Mouse (Mus musculus) MEL (cell line): ENCODE results near the gene Cpd. TPM values are rescaled to one million over a fixed set of nuclear protein-coding genes. Genes with fewer than 3 reads are reported as not detected.

Source experiments
- DNase-seq: peaks from one replicate; pipeline ENCODE4 v3.0.0; 2011; ENCODE audit warnings: low read depth, low spot score
- H3K27ac ChIP-seq: 2 replicates; pipeline ENCODE4 v1.5.1; 2012; ENCODE audit warnings: low read depth, mild to moderate bottlenecking, control low read depth, low read length, moderate library complexity; ENCODE audit not compliant: control insufficient read depth
- H3K27me3 ChIP-seq, 2 experiments: fragments of 150-350 bp in 1 of 2; sonication (generic) in 1 of 2; 2 replicates each; pipeline ENCODE4 v1.6.1; 2012; ENCODE audit warnings: low read length in 2 of 2, mild to moderate bottlenecking in 2 of 2, improper control_type of control experiment in 1 of 2, moderate library complexity in 1 of 2; ENCODE audit not compliant: insufficient read depth in 2 of 2, control insufficient read depth in 1 of 2
- H3K36me3 ChIP-seq, 2 experiments: 2 replicates each; pipeline ENCODE4 v1.6.1; 2012 to 2014; ENCODE audit warnings: low read length in 2 of 2, improper control_type of control experiment in 1 of 2, inconsistent platforms in 1 of 2, mild to moderate bottlenecking in 1 of 2; ENCODE audit not compliant: insufficient read depth in 2 of 2, control insufficient read depth in 1 of 2
- H3K4me1 ChIP-seq, 2 experiments: fragments of 150-350 bp in 1 of 2; sonication (generic) in 1 of 2; 2 replicates each; pipeline ENCODE4 v1.6.1; 2012; ENCODE audit warnings: low read length in 2 of 2, improper control_type of control experiment in 1 of 2, mild to moderate bottlenecking in 1 of 2; ENCODE audit not compliant: insufficient read depth in 2 of 2, control insufficient read depth in 1 of 2
- H3K4me3 ChIP-seq, 2 experiments: fragments of 150-350 bp in 1 of 2; sonication (generic) in 1 of 2; 2 replicates each; pipeline ENCODE4 v1.5.1; 2012; ENCODE audit warnings: low read depth in 2 of 2, low read length in 2 of 2, mild to moderate bottlenecking in 2 of 2, moderate library complexity in 2 of 2, control low read depth in 1 of 2, improper control_type of control experiment in 1 of 2; ENCODE audit not compliant: control insufficient read depth in 1 of 2, insufficient read depth in 1 of 2
- H3K79me2 ChIP-seq: 2 replicates; pipeline ENCODE4 v1.6.1; 2012; ENCODE audit warnings: mild to moderate bottlenecking, low read length, moderate library complexity; ENCODE audit not compliant: control insufficient read depth, poor library complexity, insufficient read depth
- H3K9ac ChIP-seq: 2 replicates; pipeline ENCODE4 v1.6.1; 2012; ENCODE audit warnings: low read depth, mild to moderate bottlenecking, control low read depth, low read length, moderate library complexity; ENCODE audit not compliant: control insufficient read depth, poor library complexity, severe bottlenecking
- H3K9me3 ChIP-seq: fragments of 150-350 bp; sonication (generic); replicated peaks from 2 replicates; pipeline ENCODE4 v1.6.1; 2012; ENCODE audit warnings: mild to moderate bottlenecking, low read length, improper control_type of control experiment, moderate library complexity; ENCODE audit not compliant: insufficient read depth
- CHD1 ChIP-seq: IDR thresholded peaks from 2 replicates; pipeline ENCODE4 v1.6.1; 2012; ENCODE audit warnings: low read depth, mild to moderate bottlenecking, inconsistent platforms, low read length, improper control_type of control experiment
- CTCF ChIP-seq, 3 experiments: IDR thresholded peaks in 2 of 3; conservative IDR thresholded peaks in 1 of 3; 2 replicates each; pipeline ENCODE4 v1.5.1; 2011 to 2012; ENCODE audit warnings: low read length in 3 of 3, low read depth in 2 of 3, mild to moderate bottlenecking in 2 of 3, improper control_type of control experiment in 1 of 3, inconsistent platforms in 1 of 3, mixed read lengths in 1 of 3, moderate library complexity in 1 of 3; ENCODE audit not compliant: control insufficient read depth in 1 of 3, insufficient read depth in 1 of 3, poor library complexity in 1 of 3, severe bottlenecking in 1 of 3
- E2F4 ChIP-seq: IDR thresholded peaks from 2 replicates; pipeline ENCODE4 v1.6.1; 2011; ENCODE audit warnings: low read depth, low read length, improper control_type of control experiment, borderline replicate concordance
- GABPA ChIP-seq: IDR thresholded peaks from 2 replicates; pipeline ENCODE4 v1.6.1; 2012; ENCODE audit warnings: low read depth, mild to moderate bottlenecking, inconsistent platforms, low read length, improper control_type of control experiment, moderate library complexity
- GATA1 ChIP-seq: IDR thresholded peaks from 2 replicates; pipeline ENCODE4 v1.6.1; 2011; ENCODE audit warnings: low read depth, low read length, improper control_type of control experiment
- HCFC1 ChIP-seq: IDR thresholded peaks from 2 replicates; pipeline ENCODE4 v1.6.1; 2012; ENCODE audit warnings: low read depth, mild to moderate bottlenecking, inconsistent platforms, low read length, improper control_type of control experiment, moderate library complexity
- JUND ChIP-seq: IDR thresholded peaks from 2 replicates; pipeline ENCODE4 v1.6.1; 2011; ENCODE audit warnings: low read depth, mild to moderate bottlenecking, improper control_type of control experiment, low read length
- KAT2A ChIP-seq: conservative IDR thresholded peaks from 2 replicates; pipeline ENCODE4 v1.6.1; 2012; ENCODE audit warnings: low read depth, low read length, improper control_type of control experiment, inconsistent platforms
- MYB ChIP-seq: IDR thresholded peaks from 2 replicates; pipeline ENCODE4 v1.6.1; 2011; ENCODE audit warnings: mild to moderate bottlenecking, low read depth, low read length, improper control_type of control experiment
- POLR2AphosphoS2 ChIP-seq: IDR thresholded peaks from 2 replicates; pipeline ENCODE4 v1.6.1; 2011; ENCODE audit warnings: low read length, improper control_type of control experiment
- RAD21 ChIP-seq: IDR thresholded peaks from 2 replicates; pipeline ENCODE4 v1.6.1; 2011; ENCODE audit warnings: mild to moderate bottlenecking, low read depth, low read length, improper control_type of control experiment
- SMC3 ChIP-seq: IDR thresholded peaks from 2 replicates; pipeline ENCODE4 v1.6.1; 2011; ENCODE audit warnings: low read depth, low read length, improper control_type of control experiment
- TAL1 ChIP-seq: IDR thresholded peaks from 2 replicates; pipeline ENCODE4 v1.6.1; 2012; ENCODE audit warnings: mild to moderate bottlenecking, inconsistent platforms, low read length, moderate library complexity, mixed read lengths
- TBP ChIP-seq: IDR thresholded peaks from 2 replicates; pipeline ENCODE4 v1.8.0; 2011; ENCODE audit warnings: low read depth, low read length, improper control_type of control experiment
- USF1 ChIP-seq: IDR thresholded peaks from 2 replicates; pipeline ENCODE4 v1.6.1; 2014; ENCODE audit warnings: low read depth, mild to moderate bottlenecking, inconsistent platforms, low read length, improper control_type of control experiment, moderate library complexity
- ZC3H11A ChIP-seq: IDR thresholded peaks from 2 replicates; pipeline ENCODE4 v1.6.1; 2012; ENCODE audit warnings: low read depth, mild to moderate bottlenecking, inconsistent platforms, low read length, improper control_type of control experiment
- ZKSCAN1 ChIP-seq: IDR thresholded peaks from 2 replicates; pipeline ENCODE4 v1.6.1; 2012; ENCODE audit warnings: low read depth, mild to moderate bottlenecking, inconsistent platforms, low read length, improper control_type of control experiment, moderate library complexity
- ZMIZ1 ChIP-seq: IDR thresholded peaks from 2 replicates; pipeline ENCODE4 v1.6.1; 2012; ENCODE audit warnings: low read depth, mild to moderate bottlenecking, inconsistent platforms, low read length, improper control_type of control experiment, moderate library complexity
- polyA plus RNA-seq, 2 experiments: library from polyadenylated mRNA; stranded (reverse) in 1 of 2; unstranded in 1 of 2; fragments of >175 nt in 1 of 2; fragments of >200 nt in 1 of 2; gene quantifications; 2 replicates each; pipeline versions ENCODE4 v1.2.1 to v1.2.4; 2012; ENCODE audit warnings: low replicate concordance in 2 of 2, low read depth in 1 of 2; ENCODE audit not compliant: insufficient read length in 2 of 2, insufficient read depth in 1 of 2, missing spikeins in 1 of 2
- total RNA-seq: library from RNA; depleted of rRNA; stranded (reverse); fragments of 300-350 nt; gene quantifications from 2 replicates; pipeline ENCODE4 v1.2.3, GENCODE M21; 2012

Cpd gene
- total and polyA plus RNA-seq, 3 experiments: 7.5 to 14.6 TPM; not detected in 1

- peaks cover 0 to 6% of the 10 kb centered on the region in 2 experiments; a peak in 2 of 4 replicates for H3K36me3 ChIP-seq
- no peaks in the 10 kb centered on the region for H3K27me3 ChIP-seq
- TF ChIP-seq ZC3H11A (peak; percentile 49; the same call in 1 of the 2 replicates), CTCF (IDR thresholded peaks at IDR 0.05 in 2 of 3, conservative IDR thresholded peaks at IDR 0.05 in 1 of 3; ENCODE audit: control insufficient read depth in 1 of 3, insufficient read depth in 1 of 3, low read depth in 2 of 3, low read length in 3 of 3, poor library complexity in 1 of 3, severe bottlenecking in 1 of 3) (peak; percentile 48 to 85 (median 69)), RAD21 (peak; percentile 87), JUND (no peak), KAT2A (no peak), USF1 (no peak), MYB (no peak), CHD1 (no peak), SMC3 (peak; percentile 84)
- no peaks in the 10 kb centered on the region for H3K9me3 ChIP-seq
- peak; percentile 66 for DNase-seq
- H3K79me2 ChIP-seq: no peaks in the 10 kb centered on the region
- no peak overlapping the region for H3K9ac ChIP-seq
- peaks cover 5 to 15% of the 10 kb centered on the region in 2 experiments; a peak in 3 of 4 replicates for H3K4me1 ChIP-seq
- no peak overlapping the region for H3K27ac ChIP-seq
- H3K4me3 ChIP-seq: no peak overlapping the region
These were observed 47.4 kb upstream of the Cpd start for GRCm38 (mm10) chr11:76894240-76894639.

GRCm38 (mm10) chr11:76893570-76893969 is 46.8 kb upstream of the Cpd start:
- Histone ChIP-seq H3K4me1 (peaks cover 5 to 14% of the 10 kb centered on the region in 2 experiments; a peak in 3 of 4 replicates), H3K27me3 (no peaks in the 10 kb centered on the region), H3K79me2 (no peaks in the 10 kb centered on the region), H3K36me3 (peaks cover 0 to 6% of the 10 kb centered on the region in 2 experiments; a peak in 2 of 4 replicates), H3K4me3 (no peak overlapping the region), H3K9ac (no peak overlapping the region), H3K9me3 (no peaks in the 10 kb centered on the region), H3K27ac (no peak overlapping the region)
- no peak for TF ChIP-seq E2F4
- TF ChIP-seq ZKSCAN1: no peak
- TF ChIP-seq TBP: no peak
- TF ChIP-seq GABPA: no peak
- TF ChIP-seq TAL1: no peak
- no peak for TF ChIP-seq HCFC1
- TF ChIP-seq ZMIZ1: no peak
- TF ChIP-seq MYB: no peak
- no peak for TF ChIP-seq POLR2AphosphoS2
- TF ChIP-seq USF1: no peak
- no peak for TF ChIP-seq CHD1
- no peak for TF ChIP-seq GATA1
- no peak for DNase-seq
